8 mouse cellular contexts compared by ENCODE assay signal in genomic region chr1:56970740-56971141, GRCm38 (mm10). TPM values are rescaled to one million over a fixed set of nuclear protein-coding genes. Genes with fewer than 3 reads are reported as not detected.
A peak's percentile ranks its signal among the peaks of the same experiment; 100 is the strongest.
DNase-seq lines count a peak whose midpoint lies in the region; ATAC-seq lines count a peak whose summit lies in the region.

No protein-coding gene starts in this region.

- H3K9me3 ChIP-seq in heart, embryonic 11.5 days (replicated peaks; ENCODE audit: control insufficient read depth, low read length), result no peaks in the 10 kb centered on the region
- no peaks in the 10 kb centered on the region for H3K9me3 ChIP-seq in hindbrain, embryonic 10.5 days
- no peaks in the 10 kb centered on the region for H3K9me3 ChIP-seq in liver, embryonic 15.5 days (replicated peaks)
- no peaks in the 10 kb centered on the region for H3K9me3 ChIP-seq in stomach, embryonic 14.5 days (ENCODE audit: control insufficient read depth, low read depth, low read length)

- H3K36me3 ChIP-seq in heart, embryonic 11.5 days (ENCODE audit: control insufficient read depth, insufficient read depth, low read length), result no peaks in the 10 kb centered on the region
- H3K36me3 ChIP-seq in hindbrain, embryonic 10.5 days, result no peaks in the 10 kb centered on the region
- H3K36me3 ChIP-seq in liver, embryonic 15.5 days (replicated peaks), result no peaks in the 10 kb centered on the region
- H3K36me3 ChIP-seq in stomach, embryonic 14.5 days (ENCODE audit: control insufficient read depth, insufficient read depth, low read length), result no peaks in the 10 kb centered on the region

- no peak for DNase-seq in heart, adult 8-10 months (ENCODE audit: low spot score)
- DNase-seq in ZHBTc4 (ENCODE audit: low read depth, low spot score), result peak; percentile 72
- DNase-seq in hindbrain, embryonic 10.5 days (ENCODE audit: low spot score), result peak; percentile 55
- DNase-seq in adrenal gland, adult (ENCODE audit: inconsistent age in 2 of 2, low spot score in 1 of 2), result no peak
- DNase-seq in urinary bladder, adult 18-20 months (ENCODE audit: low spot score in 2 of 2), result no peak

- WGBS in heart, embryonic 11.5 days (ENCODE audit: insufficient replicate concordance), result under 1% methylated on average over 27 of the region's 27 CpGs
- WGBS in hindbrain, embryonic 10.5 days, result 0% methylated on average over 27 of the region's 27 CpGs
- WGBS in liver, embryonic 15.5 days (ENCODE audit: insufficient replicate concordance), result 1% methylated on average over 27 of the region's 27 CpGs
- WGBS in stomach, embryonic 14.5 days, result under 1% methylated on average over 27 of the region's 27 CpGs

- no peak for ATAC-seq in heart, embryonic 11.5 days (replicated peaks; ENCODE audit: insufficient number of reproducible peaks, low FRiP score, low TSS enrichment)
- no peak for ATAC-seq in liver, embryonic 15.5 days (ENCODE audit: insufficient read depth)
- no peak for ATAC-seq in stomach, embryonic 14.5 days (ENCODE audit: insufficient number of reproducible peaks, insufficient read depth, low FRiP score, low read depth)

- peaks cover 12% of the 10 kb centered on the region for H3K4me1 ChIP-seq in heart, embryonic 11.5 days (ENCODE audit: control insufficient read depth, insufficient read depth, low read length)
- peaks cover 35% of the 10 kb centered on the region for H3K4me1 ChIP-seq in hindbrain, embryonic 10.5 days (replicated peaks)
- H3K4me1 ChIP-seq in liver, embryonic 15.5 days (replicated peaks), result peaks cover 15% of the 10 kb centered on the region
- peaks cover 13% of the 10 kb centered on the region; the same call in 1 of the 2 replicates for H3K4me1 ChIP-seq in stomach, embryonic 14.5 days (ENCODE audit: control insufficient read depth, insufficient read depth, low read length)

- peaks cover 43% of the 10 kb centered on the region for H3K27me3 ChIP-seq in heart, embryonic 11.5 days (ENCODE audit: control insufficient read depth, insufficient read depth, low read length)
- peaks cover 52% of the 10 kb centered on the region for H3K27me3 ChIP-seq in hindbrain, embryonic 10.5 days (ENCODE audit: insufficient read depth, poor library complexity, severe bottlenecking)
- peaks cover 82% of the 10 kb centered on the region for H3K27me3 ChIP-seq in liver, embryonic 15.5 days
- H3K27me3 ChIP-seq in stomach, embryonic 14.5 days (ENCODE audit: control insufficient read depth, insufficient read depth, low read length), result peaks cover 12% of the 10 kb centered on the region

- peak overlapping the region; percentile 65 for H3K4me3 ChIP-seq in heart, embryonic 11.5 days (ENCODE audit: low read depth, low read length)
- H3K4me3 ChIP-seq in hindbrain, embryonic 10.5 days, result peak overlapping the region; percentile 68
- peak overlapping the region; percentile 61 for H3K4me3 ChIP-seq in liver, embryonic 15.5 days (replicated peaks)
- peak overlapping the region; percentile 70 for H3K4me3 ChIP-seq in stomach, embryonic 14.5 days (ENCODE audit: low read depth, low read length)

- peak overlapping the region; percentile 84 for H3K4me2 ChIP-seq in heart, embryonic 11.5 days
- H3K4me2 ChIP-seq in liver, embryonic 15.5 days, result peak overlapping the region; percentile 78
- H3K4me2 ChIP-seq in stomach, embryonic 14.5 days (replicated peaks; ENCODE audit: low read depth, low read length), result peak overlapping the region; percentile 94

- 0 out of 2 replicates have a peak overlapping the region, but pooled peaks have one; percentile 7 for H3K9ac ChIP-seq in heart, embryonic 11.5 days (ENCODE audit: low read depth, low read length)
- no peak overlapping the region for H3K9ac ChIP-seq in liver, embryonic 15.5 days
- H3K9ac ChIP-seq in stomach, embryonic 14.5 days (replicated peaks; ENCODE audit: low read depth, low read length), result no peak overlapping the region

- no peak overlapping the region for H3K27ac ChIP-seq in heart, embryonic 11.5 days (ENCODE audit: low read depth, low read length)
- H3K27ac ChIP-seq in hindbrain, embryonic 10.5 days, result peak overlapping the region; percentile 93
- no peak overlapping the region for H3K27ac ChIP-seq in liver, embryonic 15.5 days (replicated peaks)
- H3K27ac ChIP-seq in stomach, embryonic 14.5 days (ENCODE audit: low read length), result no peak overlapping the region

RNA-seq across cellular contexts. Expression of gene Satb2, which starts 7.7 kb away (rescaled TPM):
- 0.37 and 0.90 TPM in 2 replicates for polyA plus RNA-seq in heart, embryonic 11.5 days (2014; fragmentation: Nextera tagmentation; extraction: Ambion mirVana)
- under 1 TPM; 0.32 to 0.66 (median 0.46) TPM for total RNA-seq in heart, adult 8-10 months (2022)
- 0.98 and 1.3 TPM in 2 replicates for polyA plus RNA-seq in hindbrain, embryonic 10.5 days (2016; fragmentation: Nextera tagmentation; extraction: Ambion mirVana)
- 0.02 TPM in 1 of 2 replicates, not detected in the other for polyA plus RNA-seq in liver, embryonic 15.5 days (2015; fragmentation: Nextera tagmentation; extraction: Ambion mirVana)
- polyA plus RNA-seq in stomach, embryonic 14.5 days (2014; fragmentation: Nextera tagmentation; extraction: Ambion mirVana), result 0.46 and 1.1 TPM in 2 replicates

Comparison
In these comparisons a context has a peak if more than half of its experiments do, and no peak if none do; other contexts are left out.
1. DNase-seq: peak in ZHBTc4 (single experiment) and hindbrain, embryonic 10.5 days (single experiment); none in heart, adult 8-10 months (single experiment), adrenal gland, adult (0 of 2) and urinary bladder, adult 18-20 months (0 of 2).
2. Peak in every context shown above with its lines, with median percentiles within 50 percentile points of each other: H3K4me2 ChIP-seq and H3K4me3 ChIP-seq.